Mouse (Mus musculus) thymus, postnatal 36 days (tissue): Measurements from ENCODE around the gene Zfp937.
"Not testable (repeated sequence)": the region's sequence is repeated elsewhere in the genome, so short reads cannot be mapped to it uniquely, and the experiment has no call there.

ENCODE experiments used
- DNase-seq, 2 experiments: peaks; one replicate each; pipeline ENCODE4 v3.0.0; 2022; ENCODE audit warnings: mixed read lengths in 2 of 2

The Zfp937 gene

DNA sequence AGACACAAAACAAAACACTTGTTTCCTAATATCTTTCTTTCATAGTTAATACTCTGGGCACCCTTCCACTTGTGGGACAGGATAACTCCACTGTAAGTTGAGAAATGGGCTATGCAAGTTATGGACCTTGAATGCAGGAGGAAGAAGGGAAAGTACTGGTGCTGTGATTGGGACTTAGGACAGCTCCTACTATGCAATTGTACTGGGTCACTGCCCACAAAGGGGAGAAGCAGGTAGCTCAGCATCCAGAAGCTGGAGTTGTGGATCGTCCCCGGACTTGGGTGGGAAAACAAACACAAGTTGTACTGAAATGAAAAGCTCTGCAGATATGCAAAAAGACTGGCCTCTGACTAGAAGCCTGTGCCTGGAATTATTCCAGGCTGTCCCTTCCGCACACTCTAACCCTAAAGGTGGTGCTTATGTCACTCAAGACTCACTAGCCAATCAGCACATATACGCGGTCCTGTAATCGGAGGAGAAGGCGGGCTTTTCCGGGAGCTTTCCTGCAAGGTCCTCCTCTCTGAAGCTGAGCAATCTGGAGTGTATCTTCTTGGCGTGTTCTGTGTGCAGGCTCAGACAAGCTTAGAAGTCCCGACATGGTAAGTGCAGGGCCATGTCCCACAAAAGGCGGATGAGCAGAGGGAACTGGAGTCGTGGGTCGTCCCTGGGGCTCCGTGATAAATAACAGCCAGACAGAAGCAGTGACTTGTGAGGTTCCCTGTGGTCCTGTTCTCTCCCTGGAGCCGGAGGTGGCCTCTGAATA is at the start of gene Zfp937:
Gene Zfp937, plus strand, starts transcription at position 474 of the 763 bp plus-strand sequence.
- DNase-seq: peak; percentile 41 to 51

GRCm38 (mm10) chr2:150173833-150174232 is 44.0 kb upstream of the Zfp937 start:
- no peak for DNase-seq

GRCm38 (mm10) chr2:150179579-150179978 is 38.3 kb upstream of the Zfp937 start, which contains the start of gene Gm10770:
Gene Gm10770, minus strand, starts transcription at chr2:150179679.
- not testable (repeated sequence) for DNase-seq

DNA sequence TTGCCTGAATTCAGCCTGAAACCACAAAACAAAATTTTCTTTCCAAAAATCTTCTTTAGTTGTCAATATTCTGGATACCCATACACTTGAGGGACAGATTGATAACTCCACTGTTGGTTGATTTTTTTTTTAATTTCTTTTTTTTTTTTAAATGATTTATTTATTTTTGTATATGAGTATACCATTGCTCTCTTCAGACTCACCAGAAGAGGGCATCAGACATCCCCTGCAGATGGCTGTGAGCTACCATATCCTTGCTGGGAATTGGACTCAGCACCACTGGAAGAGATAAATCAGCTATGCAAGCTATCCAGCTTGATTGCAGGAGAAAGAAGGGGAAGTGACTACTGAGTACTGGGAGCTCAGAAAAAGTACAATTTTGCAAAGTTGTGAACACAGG is 36.8 kb upstream of the Zfp937 start:
- DNase-seq: not testable (repeated sequence)

DNA sequence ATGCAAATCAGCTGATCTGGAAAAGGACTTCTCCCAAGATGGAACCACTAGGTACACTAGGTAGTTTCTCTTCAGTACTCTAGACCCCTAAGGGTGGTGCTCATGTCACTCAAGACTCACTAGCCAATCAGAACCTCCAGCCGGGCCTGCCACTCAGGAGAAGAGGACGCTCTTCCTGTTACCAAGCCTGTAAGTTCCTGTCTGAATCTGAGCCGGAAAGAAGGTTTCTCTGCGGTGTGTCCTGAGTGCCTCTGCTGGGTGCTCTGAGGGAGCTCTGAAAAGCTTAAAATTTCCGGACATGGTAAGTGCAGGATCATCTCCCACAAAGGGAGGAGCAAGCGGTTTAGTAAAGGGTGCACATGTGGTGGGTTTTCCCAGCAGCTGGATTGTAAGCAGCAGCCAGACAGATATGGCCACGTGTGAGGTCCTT is 36.3 kb upstream of the Zfp937 start, which contains the start of gene Gm14139:
Gene Gm14139, plus strand, starts transcription at position 186 of the 430 bp plus-strand sequence.
- not testable (repeated sequence) for DNase-seq

GRCm38 (mm10) chr2:150218363-150218725 is 471 bp downstream of the Zfp937 start:
- DNase-seq: not testable (repeated sequence)

DNA sequence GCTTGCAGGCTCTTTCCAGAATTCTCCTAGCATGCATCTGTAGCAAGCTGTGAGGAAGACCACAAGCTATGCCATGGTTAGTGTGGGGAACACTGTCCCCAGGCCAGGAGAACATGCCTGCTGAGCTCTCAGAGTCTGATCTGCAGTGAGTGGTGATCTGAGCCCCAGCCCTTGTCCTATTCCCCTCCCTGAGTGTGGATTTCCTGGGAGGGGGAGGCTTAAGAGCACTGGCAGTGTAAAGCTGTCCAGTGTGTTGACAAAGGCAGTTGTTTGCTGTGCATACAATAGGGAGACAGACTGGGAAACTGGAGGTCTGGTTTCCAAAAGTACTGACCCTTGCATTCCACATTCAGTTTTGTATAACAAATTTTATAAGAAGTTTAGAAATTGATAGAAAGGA is 5.4 kb downstream of the Zfp937 start:
- DNase-seq: not testable (repeated sequence)

DNA sequence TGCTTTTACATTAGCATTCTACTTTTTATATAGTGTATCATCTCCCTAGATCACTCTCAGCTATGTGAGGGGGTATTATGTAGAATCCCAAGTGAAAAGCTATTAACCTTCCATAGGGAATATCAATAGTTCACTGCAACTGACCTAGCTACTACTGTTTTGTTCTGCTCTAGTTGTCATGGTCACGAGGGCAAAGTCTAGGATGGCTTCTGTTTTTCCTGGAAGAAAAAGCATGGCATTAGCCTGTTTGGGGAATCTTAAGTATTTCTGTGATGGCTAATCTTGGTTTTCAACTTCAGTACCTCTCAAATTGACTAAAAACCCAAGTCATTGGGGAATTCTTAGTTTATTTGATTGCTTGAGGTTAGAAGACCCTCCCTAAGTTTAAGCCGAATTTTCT is 25.3 kb downstream of the Zfp937 start:
- no peak for DNase-seq

- not testable (repeated sequence) for DNase-seq
These were observed 37.6 kb downstream of the Zfp937 start, which contains the start of gene Gm21994 for GRCm38 (mm10) chr2:150255491-150255890. Gene Gm21994, minus strand, starts transcription at chr2:150255591.

DNA sequence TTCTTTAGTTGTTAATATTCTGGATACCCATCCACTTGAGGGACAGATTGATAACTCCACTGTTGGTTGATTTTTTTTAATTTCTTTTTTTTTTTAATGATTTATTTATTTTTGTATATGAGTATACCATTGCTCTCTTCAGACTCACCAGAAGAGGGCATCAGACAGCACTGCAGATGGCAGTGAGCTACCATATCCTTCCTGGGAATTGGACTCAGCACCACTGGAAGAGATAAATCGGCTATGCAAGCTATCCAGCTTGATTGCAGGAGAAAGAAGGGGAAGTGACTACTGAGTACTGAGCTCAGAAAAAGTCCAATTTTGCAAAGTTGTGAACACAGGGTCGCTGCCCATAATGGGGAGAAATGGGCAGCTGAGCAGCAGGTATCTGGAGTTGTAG is 39.0 kb downstream of the Zfp937 start:
- DNase-seq: not testable (repeated sequence)

GRCm38 (mm10) chr2:150257291-150257690 is 39.4 kb downstream of the Zfp937 start, which contains the start of gene Gm14124:
Gene Gm14124, plus strand, starts transcription at chr2:150257517.
- not testable (repeated sequence) for DNase-seq
